Mouse (Mus musculus) right cerebral cortex, postnatal 10 days (tissue): ENCODE results near the gene Drg2.

Experiments
- DNase-seq, 2 experiments: peaks; one replicate each; pipeline ENCODE4 v3.0.0; 2021; ENCODE audit warnings: low spot score in 2 of 2

Drg2 gene

DNA sequence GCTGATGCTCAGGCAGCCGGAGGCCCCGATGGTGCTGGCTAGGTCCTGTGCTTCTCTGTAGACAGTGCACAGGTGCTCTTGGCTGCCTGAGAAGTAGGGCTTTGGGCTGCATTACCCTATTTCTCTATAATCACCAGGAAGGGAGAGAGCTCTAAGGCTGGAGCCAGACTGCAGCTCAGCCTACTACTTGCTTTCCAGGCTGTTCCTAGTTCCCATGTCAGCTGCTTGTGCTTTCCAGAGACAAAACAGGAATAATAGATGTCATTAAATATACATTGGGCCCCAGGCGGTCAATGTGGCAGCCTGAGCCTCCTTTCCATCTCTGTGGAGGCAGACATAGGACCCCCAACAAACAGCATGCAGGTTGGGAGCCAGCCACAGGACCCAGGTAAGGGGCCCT lies 14.6 kb downstream of the Drg2 start, which contains the start of gene Myo15:
TSS of gene Myo15 (plus strand) at position 301 of the 400 bp plus-strand sequence.
- no peak for DNase-seq

DNA sequence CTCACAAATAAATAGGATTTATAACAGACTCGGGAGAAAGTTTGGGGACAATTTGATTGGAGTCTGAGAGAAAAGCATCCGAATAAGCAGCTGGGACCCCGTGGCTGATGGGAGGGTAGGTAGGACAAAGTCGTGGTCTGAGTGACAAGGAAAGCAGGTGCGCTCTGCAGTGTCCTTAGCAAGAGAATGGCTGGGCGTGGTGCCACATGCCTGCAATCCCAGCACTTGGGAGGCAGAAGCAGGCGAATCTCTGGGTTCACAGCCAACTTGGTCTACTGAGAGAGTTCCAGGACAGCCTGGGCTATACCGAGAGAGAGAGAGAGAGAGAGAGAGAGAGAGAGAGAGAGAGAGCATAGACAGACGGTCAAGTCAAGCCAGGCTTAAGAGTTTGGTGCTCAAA lies 16.4 kb downstream of the Drg2 start:
- DNase-seq = no peak

- DNase-seq = no peak
Measured at GRCm38 (mm10) chr11:60474534-60474933, 20.1 kb downstream of the Drg2 start.

- no peak for DNase-seq
Measured at GRCm38 (mm10) chr11:60475668-60476362, 21.4 kb downstream of the Drg2 start.

DNA sequence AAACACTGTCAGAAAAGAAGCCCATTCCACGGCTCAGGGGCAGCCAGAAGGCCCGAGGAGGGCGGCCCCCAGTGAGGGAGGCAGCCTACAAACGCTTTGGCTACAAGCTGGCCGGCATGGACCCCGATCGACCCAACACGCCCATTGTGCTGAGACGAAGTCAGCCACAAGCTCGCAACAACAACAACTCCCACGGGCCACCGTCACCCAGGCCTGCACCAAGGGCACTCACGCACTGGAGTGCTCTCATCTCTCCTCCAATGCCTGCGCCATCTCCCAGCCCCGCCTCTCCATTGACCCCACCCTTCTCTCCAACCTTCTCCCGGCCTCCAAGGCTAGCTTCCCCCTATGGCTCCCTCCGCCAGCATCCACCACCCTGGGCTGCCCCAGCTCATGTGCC lies 23.7 kb downstream of the Drg2 start:
- DNase-seq = no peak

DNA sequence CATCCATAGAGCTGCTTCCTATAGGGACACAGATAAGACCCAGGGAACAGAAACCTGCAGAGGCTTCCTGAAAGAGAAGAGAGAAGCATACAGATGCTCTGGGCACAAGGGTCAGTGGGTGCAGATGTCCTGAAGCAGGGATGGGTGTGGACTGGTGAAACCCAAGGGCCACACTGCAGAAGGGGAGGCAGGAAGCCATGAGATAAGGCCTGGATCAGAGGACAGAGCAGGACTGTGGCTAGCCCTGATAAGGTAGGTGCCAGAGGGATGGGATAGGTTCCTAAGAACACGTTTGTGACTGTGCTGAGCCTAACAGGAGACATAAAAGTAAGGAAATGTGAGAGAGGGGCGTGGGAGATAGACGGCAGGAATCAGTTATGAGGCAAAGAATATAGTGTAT lies 31.9 kb downstream of the Drg2 start:
- DNase-seq = no peak

DNA sequence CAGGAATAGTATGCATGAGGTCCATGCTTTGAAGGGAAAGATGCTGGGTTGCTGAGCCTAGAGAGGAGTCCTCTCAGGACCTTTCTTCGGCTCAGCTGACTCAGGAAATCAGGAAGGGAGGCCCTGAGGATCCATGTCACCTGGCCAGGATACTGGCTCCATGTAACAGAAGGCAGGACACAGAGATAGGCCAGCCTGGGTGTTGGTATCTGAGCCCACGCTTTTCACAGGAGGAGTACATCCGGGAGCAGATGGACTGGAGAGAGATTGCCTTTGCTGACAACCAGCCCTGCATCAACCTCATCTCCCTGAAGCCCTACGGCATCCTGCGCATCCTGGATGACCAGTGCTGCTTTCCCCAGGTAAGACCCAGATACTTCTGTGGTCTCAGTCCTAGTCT lies 38.3 kb downstream of the Drg2 start:
- DNase-seq = no peak

- no peak for DNase-seq
Measured at GRCm38 (mm10) chr11:60495692-60496091, 41.3 kb downstream of the Drg2 start.

DNA sequence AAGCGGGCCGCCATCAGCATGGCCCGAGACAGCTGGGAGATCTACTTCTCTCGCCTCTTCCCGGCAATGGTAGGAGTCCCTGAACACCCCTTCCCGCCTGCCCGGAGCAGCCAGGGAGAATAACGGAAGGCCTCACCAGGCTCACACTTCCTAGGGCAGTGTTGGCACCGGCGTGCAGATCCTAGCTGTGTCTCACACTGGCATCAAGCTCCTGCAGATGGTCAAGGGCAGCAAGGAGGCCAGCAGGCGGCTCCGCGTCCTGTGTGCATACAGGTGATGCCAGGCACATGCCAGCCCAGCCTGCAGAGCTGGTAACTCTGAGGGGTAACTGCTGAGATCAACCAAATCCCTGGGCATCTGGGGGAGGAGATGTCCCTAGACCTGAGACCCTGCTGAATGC lies 52.9 kb downstream of the Drg2 start:
- no peak for DNase-seq

DNA sequence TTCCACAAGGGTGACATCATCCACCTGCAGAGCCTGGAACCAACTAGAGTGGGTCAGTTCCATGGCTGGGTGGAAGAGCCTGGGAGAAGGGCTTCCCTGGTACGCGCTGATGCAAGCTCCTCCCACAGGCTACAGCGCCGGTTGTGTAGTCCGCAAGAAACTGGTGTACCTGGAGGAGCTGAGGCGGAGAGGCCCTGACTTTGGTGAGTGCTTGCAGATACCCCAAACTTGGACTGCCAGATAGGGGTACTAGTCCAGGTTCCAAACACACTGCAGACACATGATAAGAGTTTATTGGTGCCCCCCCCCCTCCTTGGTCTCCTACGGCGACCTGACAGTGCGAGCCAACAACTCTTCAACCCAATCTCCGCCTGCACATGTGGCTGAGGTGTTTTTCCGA lies 54.6 kb downstream of the Drg2 start:
- no peak for DNase-seq

DNA sequence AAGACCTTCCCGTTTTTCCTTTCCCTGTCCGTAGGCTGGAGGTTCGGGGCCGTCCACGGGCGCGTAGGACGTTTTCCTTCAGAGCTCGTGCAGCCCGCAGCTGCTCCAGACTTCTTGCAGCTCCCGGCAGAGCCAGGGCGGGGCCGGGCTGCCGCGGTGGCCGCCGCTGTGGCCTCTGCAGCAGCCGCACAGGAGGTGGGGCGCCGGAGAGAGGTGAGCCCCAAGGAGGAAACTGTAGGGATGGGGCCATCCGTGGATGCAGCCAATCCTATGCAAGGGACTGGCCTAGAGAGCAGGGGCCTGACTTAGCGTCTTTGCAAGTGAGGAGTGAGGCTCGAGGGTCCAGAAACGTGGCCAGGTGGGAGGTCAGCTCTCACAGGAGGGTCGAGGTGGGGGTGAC lies 55.1 kb downstream of the Drg2 start:
- DNase-seq = no peak

GRCm38 (mm10) chr11:60511893-60512292 lies 57.5 kb downstream of the Drg2 start:
- DNase-seq = no peak

GRCm38 (mm10) chr11:60512520-60512919 lies 58.1 kb downstream of the Drg2 start:
- no peak for DNase-seq

- DNase-seq = no peak
Measured at GRCm38 (mm10) chr11:60514941-60515340, 60.5 kb downstream of the Drg2 start.

- no peak for DNase-seq
Measured at GRCm38 (mm10) chr11:60518305-60518704, 63.9 kb downstream of the Drg2 start.
